ENCODE assay signal across 7 mouse cellular contexts in genomic region chr6:13839345-13840054, GRCm38 (mm10). TPM values are rescaled to one million over a fixed set of nuclear protein-coding genes. Genes with fewer than 3 reads are reported as not detected.
A peak's percentile ranks its signal among the peaks of the same experiment; 100 is the strongest.
DNase-seq lines count a peak whose midpoint lies in the region; ATAC-seq lines count a peak whose summit lies in the region.

Gene Gpr85, minus strand, starts transcription at chr6:13839942.

- WGBS in heart, embryonic 16.5 days = 39% methylated on average over 18 of the region's 18 CpGs
- WGBS in neural tube, embryonic 12.5 days = 40% methylated on average over 18 of the region's 18 CpGs

- no peaks in the 10 kb centered on the region for H3K27me3 ChIP-seq in heart, embryonic 16.5 days (ENCODE audit: control insufficient read depth, insufficient read depth, low read length)
- no peaks in the 10 kb centered on the region for H3K27me3 ChIP-seq in neural tube, embryonic 12.5 days (replicated peaks)

- no peak for ATAC-seq in heart, embryonic 16.5 days (replicated peaks; ENCODE audit: extremely low read depth, insufficient read depth, low FRiP score)
- peak; percentile 13; the same call in 1 of the 2 replicates for ATAC-seq in neural tube, embryonic 12.5 days (ENCODE audit: low FRiP score, low read depth)

- H3K4me2 ChIP-seq in heart, embryonic 16.5 days (ENCODE audit: low read depth, low read length) = peak within 1 kb of the TSS; percentile 75
- peak within 1 kb of the TSS; percentile 66 for H3K4me2 ChIP-seq in neural tube, embryonic 12.5 days (replicated peaks)

- H3K9me3 ChIP-seq in heart, embryonic 16.5 days (replicated peaks; ENCODE audit: control insufficient read depth, low read length) = no peaks in the 10 kb centered on the region
- no peaks in the 10 kb centered on the region for H3K9me3 ChIP-seq in neural tube, embryonic 12.5 days

- peaks cover 3% of the 10 kb centered on the region; the same call in 1 of the 2 replicates for H3K4me1 ChIP-seq in heart, embryonic 16.5 days (ENCODE audit: control insufficient read depth, insufficient read depth, low read length)
- H3K4me1 ChIP-seq in neural tube, embryonic 12.5 days = 0 out of 2 replicates have a peak, but pooled peaks cover 10% of the 10 kb centered on the region

- DNase-seq in 3T3-L1 (ENCODE audit: low read depth, low spot score) = peak; percentile 47
- DNase-seq in A20 (ENCODE audit: low read depth, low spot score) = peak; percentile 28
- peak; percentile 46 to 67 for DNase-seq in cerebellum, postnatal 10 days
- peak; percentile 43 to 68 for DNase-seq in left cerebral cortex, postnatal 25 days (ENCODE audit: low spot score in 2 of 2)
- DNase-seq in thymus, postnatal 25 days = no peak

- intact Hi-C loops in left cerebral cortex, postnatal 25 days (cut with DNase I) = loop anchor here (5.0 to 10.0 kb wide), 4 partner anchors 82 to 545 kb away; partner anchors contain the start of gene Bmt2

- H3K36me3 ChIP-seq in heart, embryonic 16.5 days (ENCODE audit: control insufficient read depth, insufficient read depth) = no peaks in the 10 kb centered on the region
- H3K36me3 ChIP-seq in neural tube, embryonic 12.5 days = no peaks in the 10 kb centered on the region

- H3K27ac ChIP-seq in heart, embryonic 16.5 days (ENCODE audit: low read length) = peak within 1 kb of the TSS; percentile 49
- H3K27ac ChIP-seq in neural tube, embryonic 12.5 days = peak within 1 kb of the TSS; percentile 95

- H3K9ac ChIP-seq in heart, embryonic 16.5 days (ENCODE audit: low read length) = peak within 1 kb of the TSS; percentile 76
- H3K9ac ChIP-seq in neural tube, embryonic 12.5 days = peak within 1 kb of the TSS; percentile 88

- peak within 1 kb of the TSS; percentile 60 for H3K4me3 ChIP-seq in heart, embryonic 16.5 days (ENCODE audit: low read length)
- peak within 1 kb of the TSS; percentile 59 for H3K4me3 ChIP-seq in neural tube, embryonic 12.5 days

RNA-seq across cellular contexts. Expression of gene Gpr85, which starts in this region (rescaled TPM):
- polyA plus RNA-seq in heart, embryonic 16.5 days (2015; fragmentation: Nextera tagmentation; extraction: Ambion mirVana) = 2.0 and 2.2 TPM in 2 replicates
- 10 to 100 TPM; 43.6 to 48.1 TPM for total RNA-seq in left cerebral cortex, postnatal 25 days (2021)
- 38.0 and 41.8 TPM in 2 replicates for polyA plus RNA-seq in neural tube, embryonic 12.5 days (2016; fragmentation: Nextera tagmentation; extraction: Ambion mirVana)

Comparison
In these comparisons a context has a peak if more than half of its experiments do, and no peak if none do; other contexts are left out.
1. RNA of gene Gpr85 (polyA plus RNA-seq): 38.0 to 41.8 TPM in neural tube, embryonic 12.5 days; 2.0 to 2.2 TPM in heart, embryonic 16.5 days; every median in the first group is over 10 times any median in the second.